Mouse (Mus musculus) kidney, adult 10 weeks (tissue): ENCODE results near the gene Klra1. TPM values are rescaled to one million over a fixed set of nuclear protein-coding genes. Genes with fewer than 3 reads are reported as not detected.

ENCODE experiments used
- polyA plus RNA-seq: library from polyadenylated mRNA; stranded (reverse); fragments of 350-450 nt; fragmentation: Illumina TruSeq; extraction: RNeasy Lipid Tissue Mini Kit (QIAGEN cat#74804); gene quantifications from one replicate; pipeline ENCODE4 v1.2.3, GENCODE M21; 2014; ENCODE audit warnings: low read depth, low replicate concordance

Klra1 gene
- not detected for polyA plus RNA-seq

GRCm38 (mm10) chr6:130386750-130387149, at the start of gene Klra1:
Klra1 (minus strand) TSS chr6:130386874.

GRCm38 (mm10) chr6:130337411-130337810, 49.3 kb downstream of the Klra1 start, which contains the start of gene Klra3:
Klra3 (minus strand) TSS chr6:130337574.

Other genes with a start within 250 kb of the Klra1 start
- gene Klra9, start 193.8 kb downstream of the Klra1 start, polyA plus RNA-seq: 0.40 TPM
- gene Klra7, start 153.6 kb downstream of the Klra1 start, polyA plus RNA-seq: not detected
- not detected for gene Klra10, start 104.9 kb downstream of the Klra1 start, polyA plus RNA-seq
- gene Klra3, start 49.3 kb downstream of the Klra1 start, polyA plus RNA-seq: not detected